Mouse (Mus musculus) E14TG2a.4 (cell line): ENCODE measurements around the gene Zc3h15.

Experiments used
- CTCF ChIP-seq: conservative IDR thresholded peaks from 2 replicates; pipeline ENCODE4 v1.5.1; 2014; ENCODE audit warnings: low read length
- NANOG ChIP-seq: IDR thresholded peaks from 2 replicates; pipeline ENCODE4 v1.6.1; 2014; ENCODE audit warnings: borderline replicate concordance, low read length, mixed read lengths
- POU5F1 ChIP-seq: IDR thresholded peaks from 2 replicates; pipeline ENCODE4 v1.6.1; 2014; ENCODE audit warnings: low read length, borderline replicate concordance

- TF ChIP-seq CTCF: no peak
- TF ChIP-seq NANOG: no peak
- no peak for TF ChIP-seq POU5F1
Measured at GRCm38 (mm10) chr2:83675681-83676080, 31.4 kb downstream of the Zc3h15 start.
